Mouse (Mus musculus): ENCODE results near the gene Kcne4. TPM values are rescaled to one million over a fixed set of nuclear protein-coding genes. Genes with fewer than 3 reads are reported as not detected.

The Kcne4 gene
- polyA plus RNA-seq, 2 experiments = 9.0 to 18.3 TPM

GRCm38 (mm10) chr1:78854306-78854705 lies 37.7 kb downstream of the Kcne4 start:
- ATAC-seq (ENCODE audit: low FRiP score, low read depth) (no peak), DNase-seq (ENCODE audit: low spot score) (no peak)
- TF ChIP-seq POLR2A (IDR thresholded peaks at IDR 0.05; ENCODE audit: borderline replicate concordance, extremely low read depth, insufficient read depth, insufficient read length) = no peak
- H3K27me3 ChIP-seq (ENCODE audit: control insufficient read depth, insufficient read depth, low read length) = no peaks in the 10 kb centered on the region
- no peak overlapping the region for H3K27ac ChIP-seq (replicated peaks; ENCODE audit: low read depth, low read length)
- no peak overlapping the region for H3K9ac ChIP-seq (ENCODE audit: low read depth, low read length, severe bottlenecking)
- H3K36me3 ChIP-seq (ENCODE audit: control insufficient read depth, insufficient read depth, low read length) = no peaks in the 10 kb centered on the region
- H3K4me2 ChIP-seq (replicated peaks; ENCODE audit: low read depth, low read length, severe bottlenecking) = no peak overlapping the region
- 18% methylated on average over 1 of the region's 1 CpGs for WGBS
- no peak overlapping the region for H3K4me3 ChIP-seq (replicated peaks; ENCODE audit: low read length)
- peaks cover 7% of the 10 kb centered on the region; the same call in 1 of the 2 replicates for H3K4me1 ChIP-seq (ENCODE audit: control insufficient read depth, insufficient read depth, low read length)
- H3K9me3 ChIP-seq (ENCODE audit: control insufficient read depth, low read length) = no peaks in the 10 kb centered on the region

- Histone ChIP-seq H3K27me3 (ENCODE audit: control insufficient read depth, insufficient read depth, low read length) (no peaks in the 10 kb centered on the region), H3K4me3 (replicated peaks; ENCODE audit: low read length) (no peak overlapping the region), H3K4me2 (replicated peaks; ENCODE audit: low read depth, low read length, severe bottlenecking) (no peak overlapping the region), H3K9ac (ENCODE audit: low read depth, low read length, severe bottlenecking) (no peak overlapping the region), H3K36me3 (ENCODE audit: control insufficient read depth, insufficient read depth, low read length) (no peaks in the 10 kb centered on the region), H3K4me1 (ENCODE audit: control insufficient read depth, insufficient read depth, low read length) (0 out of 2 replicates have a peak, but pooled peaks cover 4% of the 10 kb centered on the region), H3K9me3 (ENCODE audit: control insufficient read depth, low read length) (no peaks in the 10 kb centered on the region), H3K27ac (replicated peaks; ENCODE audit: low read depth, low read length) (no peak overlapping the region)
- ATAC-seq (ENCODE audit: low FRiP score, low read depth) = no peak
- no peak for DNase-seq (ENCODE audit: low spot score)
- TF ChIP-seq POLR2A (IDR thresholded peaks at IDR 0.05; ENCODE audit: borderline replicate concordance, extremely low read depth, insufficient read depth, insufficient read length) = no peak
- WGBS = 67% methylated on average over 4 of the region's 4 CpGs
Observed at GRCm38 (mm10) chr1:78859573-78859972, 43.0 kb downstream of the Kcne4 start.

- Histone ChIP-seq H3K4me3 (replicated peaks; ENCODE audit: low read length) (no peak overlapping the region), H3K27me3 (ENCODE audit: control insufficient read depth, insufficient read depth, low read length) (no peaks in the 10 kb centered on the region), H3K27ac (replicated peaks; ENCODE audit: low read depth, low read length) (no peak overlapping the region), H3K36me3 (ENCODE audit: control insufficient read depth, insufficient read depth, low read length) (no peaks in the 10 kb centered on the region), H3K4me2 (replicated peaks; ENCODE audit: low read depth, low read length, severe bottlenecking) (no peak overlapping the region), H3K4me1 (ENCODE audit: control insufficient read depth, insufficient read depth, low read length) (0 out of 2 replicates have a peak, but pooled peaks cover 4% of the 10 kb centered on the region), H3K9ac (ENCODE audit: low read depth, low read length, severe bottlenecking) (no peak overlapping the region), H3K9me3 (ENCODE audit: control insufficient read depth, low read length) (no peaks in the 10 kb centered on the region)
- ATAC-seq (ENCODE audit: low FRiP score, low read depth) (no peak), DNase-seq (ENCODE audit: low spot score) (no peak)
- WGBS = 77% methylated on average over 7 of the region's 7 CpGs
- TF ChIP-seq POLR2A (IDR thresholded peaks at IDR 0.05; ENCODE audit: borderline replicate concordance, extremely low read depth, insufficient read depth, insufficient read length) = no peak
Observed at GRCm38 (mm10) chr1:78860056-78860455, 43.5 kb downstream of the Kcne4 start.

- ATAC-seq (ENCODE audit: low FRiP score, low read depth) (no peak), DNase-seq (ENCODE audit: low spot score) (no peak)
- no peak overlapping the region for H3K4me3 ChIP-seq (replicated peaks; ENCODE audit: low read length)
- no peak overlapping the region for H3K4me2 ChIP-seq (replicated peaks; ENCODE audit: low read depth, low read length, severe bottlenecking)
- WGBS = 59% methylated on average over 1 of the region's 1 CpGs
- 0 out of 2 replicates have a peak, but pooled peaks cover 4% of the 10 kb centered on the region for H3K4me1 ChIP-seq (ENCODE audit: control insufficient read depth, insufficient read depth, low read length)
- no peaks in the 10 kb centered on the region for H3K36me3 ChIP-seq (ENCODE audit: control insufficient read depth, insufficient read depth, low read length)
- H3K27me3 ChIP-seq (ENCODE audit: control insufficient read depth, insufficient read depth, low read length) = no peaks in the 10 kb centered on the region
- H3K27ac ChIP-seq (replicated peaks; ENCODE audit: low read depth, low read length) = no peak overlapping the region
- H3K9me3 ChIP-seq (ENCODE audit: control insufficient read depth, low read length) = no peaks in the 10 kb centered on the region
- no peak overlapping the region for H3K9ac ChIP-seq (ENCODE audit: low read depth, low read length, severe bottlenecking)
- no peak for TF ChIP-seq POLR2A (IDR thresholded peaks at IDR 0.05; ENCODE audit: borderline replicate concordance, extremely low read depth, insufficient read depth, insufficient read length)
Observed at GRCm38 (mm10) chr1:78862281-78862680, 45.7 kb downstream of the Kcne4 start.

GRCm38 (mm10) chr1:78863833-78864232 lies 47.3 kb downstream of the Kcne4 start:
- 57% methylated on average over 2 of the region's 2 CpGs for WGBS
- Histone ChIP-seq H3K27me3 (ENCODE audit: control insufficient read depth, insufficient read depth, low read length) (no peaks in the 10 kb centered on the region), H3K36me3 (ENCODE audit: control insufficient read depth, insufficient read depth, low read length) (no peaks in the 10 kb centered on the region), H3K4me1 (ENCODE audit: control insufficient read depth, insufficient read depth, low read length) (0 out of 2 replicates have a peak, but pooled peaks cover 4% of the 10 kb centered on the region), H3K27ac (replicated peaks; ENCODE audit: low read depth, low read length) (no peak overlapping the region), H3K4me2 (replicated peaks; ENCODE audit: low read depth, low read length, severe bottlenecking) (no peak overlapping the region), H3K4me3 (replicated peaks; ENCODE audit: low read length) (no peak overlapping the region), H3K9me3 (ENCODE audit: control insufficient read depth, low read length) (no peaks in the 10 kb centered on the region), H3K9ac (ENCODE audit: low read depth, low read length, severe bottlenecking) (no peak overlapping the region)
- DNase-seq (ENCODE audit: low spot score) (no peak), ATAC-seq (ENCODE audit: low FRiP score, low read depth) (no peak)
- TF ChIP-seq POLR2A (IDR thresholded peaks at IDR 0.05; ENCODE audit: borderline replicate concordance, extremely low read depth, insufficient read depth, insufficient read length) = no peak

GRCm38 (mm10) chr1:78864351-78864750 lies 47.8 kb downstream of the Kcne4 start:
- no peak for TF ChIP-seq POLR2A (IDR thresholded peaks at IDR 0.05; ENCODE audit: borderline replicate concordance, extremely low read depth, insufficient read depth, insufficient read length)
- WGBS = 51% methylated on average over 6 of the region's 6 CpGs

More at GRCm38 (mm10) chr1:78864351-78864750, 47.8 kb downstream of the Kcne4 start:
- H3K27ac ChIP-seq (replicated peaks; ENCODE audit: low read depth, low read length) = 0 out of 2 replicates have a peak overlapping the region, but pooled peaks have one; percentile 48
- H3K27me3 ChIP-seq (ENCODE audit: control insufficient read depth, insufficient read depth, low read length) = no peaks in the 10 kb centered on the region
- no peak for DNase-seq (ENCODE audit: low spot score)
- no peaks in the 10 kb centered on the region for H3K9me3 ChIP-seq (ENCODE audit: control insufficient read depth, low read length)
- no peak overlapping the region for H3K9ac ChIP-seq (ENCODE audit: low read depth, low read length, severe bottlenecking)
- no peak for ATAC-seq (ENCODE audit: low FRiP score, low read depth)
- no peak overlapping the region for H3K4me2 ChIP-seq (replicated peaks; ENCODE audit: low read depth, low read length, severe bottlenecking)
- no peaks in the 10 kb centered on the region for H3K36me3 ChIP-seq (ENCODE audit: control insufficient read depth, insufficient read depth, low read length)
- 0 out of 2 replicates have a peak, but pooled peaks cover 4% of the 10 kb centered on the region for H3K4me1 ChIP-seq (ENCODE audit: control insufficient read depth, insufficient read depth, low read length)
- no peak overlapping the region for H3K4me3 ChIP-seq (replicated peaks; ENCODE audit: low read length)
